Mouse (Mus musculus) bone marrow, adult 2 months (tissue): Measurements from ENCODE around the gene Sap30bp.

Experiments used
- CTCF ChIP-seq: fragments of 200-500 bp; IDR thresholded peaks from 2 replicates; pipeline ENCODE4 v1.5.1; 2011; ENCODE audit warnings: low read length, control low read depth; ENCODE audit not compliant: control insufficient read depth, insufficient read depth
- POLR2A ChIP-seq: fragments of 200-500 bp; IDR thresholded peaks from 2 replicates; pipeline ENCODE4 v1.6.1; 2011; ENCODE audit warnings: low read depth, mild to moderate bottlenecking, control low read depth, low read length, borderline replicate concordance; ENCODE audit not compliant: control insufficient read depth

DNA sequence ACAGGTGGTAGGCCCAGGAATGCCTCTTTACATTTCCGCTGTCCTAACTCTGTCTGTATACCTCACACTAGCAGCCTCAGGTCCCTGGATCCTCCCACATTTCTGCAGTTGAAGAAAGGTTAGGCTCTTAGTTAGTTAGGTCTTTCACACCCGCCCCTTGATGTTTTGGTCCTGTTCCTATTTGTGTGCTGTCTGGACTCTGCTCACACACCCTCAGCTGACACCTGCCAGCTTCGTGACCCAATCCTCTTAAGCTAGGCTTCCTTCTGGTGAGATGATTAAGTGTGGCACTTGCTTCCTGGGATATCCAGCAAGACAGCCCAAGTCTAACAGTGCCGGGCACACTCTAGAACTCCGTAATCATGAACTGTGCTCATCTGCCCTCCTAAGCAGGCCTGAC, 26.6 kb upstream of the Sap30bp start:
- TF ChIP-seq CTCF = no peak
- no peak for TF ChIP-seq POLR2A
